Mouse (Mus musculus): ENCODE data around the gene Cyb5d2.
"Not testable (repeated sequence)": the region's sequence is repeated elsewhere in the genome, so short reads cannot be mapped to it uniquely, and the experiment has no call there.

Cyb5d2 gene

GRCm38 (mm10) chr11:72772611-72773010 is 23.3 kb downstream of the Cyb5d2 start:
- in situ Hi-C loops (cut with MboI, MseI) = not testable (repeated sequence)

DNA sequence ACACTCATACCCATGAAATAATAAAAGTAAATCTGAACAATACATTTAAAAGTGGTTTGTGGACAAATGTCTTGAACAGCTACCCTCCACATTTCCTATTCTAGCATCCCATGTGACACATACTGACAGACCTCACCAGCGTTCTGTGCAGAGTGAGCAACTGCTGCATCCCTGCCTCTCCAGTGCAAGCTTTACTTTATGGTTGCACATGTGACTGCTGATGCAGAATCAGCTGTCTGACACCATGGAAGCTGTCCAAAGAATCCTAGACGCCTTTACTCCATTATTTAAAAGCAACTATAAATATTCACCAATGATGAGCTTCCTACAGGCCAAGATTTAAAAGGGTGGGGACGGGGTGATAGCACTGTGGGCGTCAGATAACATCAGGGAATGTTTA is 24.5 kb downstream of the Cyb5d2 start:
- in situ Hi-C loops (cut with MboI, MseI) = no loop called here

GRCm38 (mm10) chr11:72770816-72771215 is 25.1 kb downstream of the Cyb5d2 start:
- in situ Hi-C loops (cut with MboI, MseI) = no loop called here

DNA sequence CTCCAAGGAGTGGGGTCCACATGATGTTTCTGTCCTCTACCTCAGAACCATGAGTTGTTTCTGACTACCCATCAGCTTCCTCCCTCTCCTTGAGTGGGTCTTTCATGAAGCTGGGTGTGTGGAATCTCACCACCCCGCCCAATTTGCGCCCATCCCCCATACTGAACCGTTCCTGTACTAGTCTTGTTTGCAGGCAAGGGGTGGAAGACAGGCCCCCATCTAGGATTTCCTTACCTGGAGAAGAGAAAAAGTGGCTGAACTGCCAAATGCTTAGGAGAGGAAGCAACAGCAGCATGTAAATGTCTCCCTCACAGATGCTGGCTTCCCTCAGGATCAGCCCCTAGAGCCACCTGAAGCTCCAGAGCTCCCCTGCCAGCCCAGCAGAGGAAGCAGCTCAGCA is 25.6 kb downstream of the Cyb5d2 start:
- in situ Hi-C loops (cut with MboI, MseI) = no loop called here

GRCm38 (mm10) chr11:72769061-72769460 is 26.9 kb downstream of the Cyb5d2 start:
- in situ Hi-C loops (cut with MboI, MseI) = loop anchor here (10.0 kb wide), 1 partner anchor 1394 kb away; no protein-coding TSS in a partner anchor

- in situ Hi-C loops (cut with MboI, MseI) = loop anchor here (10.0 kb wide), 1 partner anchor 1393 kb away; no protein-coding TSS in a partner anchor
Measured at GRCm38 (mm10) chr11:72767716-72768115, 28.2 kb downstream of the Cyb5d2 start.

- in situ Hi-C loops (cut with MboI, MseI) = loop anchor here (10.0 kb wide), 1 partner anchor 1389 kb away; no protein-coding TSS in a partner anchor
Measured at GRCm38 (mm10) chr11:72764270-72764669, 31.7 kb downstream of the Cyb5d2 start.

- in situ Hi-C loops (cut with MboI, MseI) = loop anchor here (10.0 kb wide), 1 partner anchor 1386 kb away; no protein-coding TSS in a partner anchor
Measured at GRCm38 (mm10) chr11:72760781-72761180, 35.2 kb downstream of the Cyb5d2 start.

GRCm38 (mm10) chr11:72759581-72759980 is 36.4 kb downstream of the Cyb5d2 start:
- in situ Hi-C loops (cut with MboI, MseI) = no loop called here

DNA sequence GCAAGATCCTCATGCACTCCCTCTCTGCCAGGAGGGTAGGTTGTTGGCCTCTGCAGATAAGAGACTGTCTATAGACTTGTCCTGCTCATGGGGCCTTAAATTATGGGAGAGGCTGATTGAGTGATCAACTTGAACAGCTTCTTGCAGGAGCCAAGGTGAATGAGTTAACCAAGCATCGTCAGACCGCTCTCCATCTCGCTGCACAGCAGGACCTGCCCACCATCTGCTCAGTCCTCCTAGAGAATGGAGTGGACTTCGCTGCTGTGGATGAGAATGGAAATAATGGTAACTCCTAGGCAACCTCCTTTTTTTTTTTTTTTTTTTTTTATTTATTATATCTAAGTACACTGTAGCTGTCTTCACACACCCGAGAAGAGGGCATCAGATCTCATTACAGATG is 37.6 kb downstream of the Cyb5d2 start:
- in situ Hi-C loops (cut with MboI, MseI) = no loop called here

- in situ Hi-C loops (cut with MboI, MseI) = no loop called here
Measured at GRCm38 (mm10) chr11:72751956-72752355, 44.0 kb downstream of the Cyb5d2 start.

GRCm38 (mm10) chr11:72739048-72739447 is 56.9 kb downstream of the Cyb5d2 start:
- in situ Hi-C loops (cut with MboI, MseI) = no loop called here

DNA sequence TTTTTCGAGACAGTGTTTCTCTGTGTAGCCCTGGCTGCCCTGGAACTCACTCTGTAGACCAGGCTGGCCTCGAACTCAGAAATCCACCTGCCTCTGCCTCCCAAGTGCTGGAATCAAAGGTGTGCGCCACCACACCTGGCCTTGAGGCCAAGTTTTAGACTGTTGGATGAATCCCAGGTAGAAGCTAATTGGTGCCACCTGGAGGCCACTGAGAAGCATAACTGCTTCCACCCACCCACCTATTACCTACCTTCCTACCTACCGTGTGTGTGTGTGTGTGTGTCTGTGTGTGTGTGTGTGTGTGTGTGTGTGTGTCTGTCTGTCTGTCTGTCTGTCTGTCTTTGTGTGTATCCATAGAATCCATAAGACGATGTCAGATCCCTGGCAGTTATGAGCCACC is 58.4 kb downstream of the Cyb5d2 start:
- in situ Hi-C loops (cut with MboI, MseI) = not testable (repeated sequence)

DNA sequence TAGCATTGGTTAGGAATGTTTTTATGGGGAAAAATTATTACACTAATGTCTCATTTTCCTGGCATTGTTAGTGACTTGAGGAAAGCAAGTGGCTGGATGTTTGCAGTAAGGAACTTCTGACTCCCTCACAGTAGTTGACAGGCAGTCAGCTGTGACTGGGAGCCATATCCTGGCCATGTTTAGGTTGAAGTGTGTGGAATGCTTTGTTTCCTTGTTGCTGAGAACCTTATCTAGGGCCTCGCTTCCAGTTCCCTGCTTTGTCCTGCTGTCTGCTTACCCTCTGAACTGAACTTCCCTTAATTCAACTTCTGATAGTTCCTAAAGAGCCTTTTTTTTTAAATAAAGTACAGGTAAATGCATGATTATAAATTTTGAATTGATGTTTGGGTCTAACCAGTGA is 59.6 kb downstream of the Cyb5d2 start:
- in situ Hi-C loops (cut with MboI, MseI) = no loop called here

- in situ Hi-C loops (cut with MboI, MseI) = no loop called here
Measured at GRCm38 (mm10) chr11:72735519-72735860, 60.5 kb downstream of the Cyb5d2 start.

- in situ Hi-C loops (cut with MboI, MseI) = no loop called here
Measured at GRCm38 (mm10) chr11:72734840-72735518, 61.0 kb downstream of the Cyb5d2 start.

DNA sequence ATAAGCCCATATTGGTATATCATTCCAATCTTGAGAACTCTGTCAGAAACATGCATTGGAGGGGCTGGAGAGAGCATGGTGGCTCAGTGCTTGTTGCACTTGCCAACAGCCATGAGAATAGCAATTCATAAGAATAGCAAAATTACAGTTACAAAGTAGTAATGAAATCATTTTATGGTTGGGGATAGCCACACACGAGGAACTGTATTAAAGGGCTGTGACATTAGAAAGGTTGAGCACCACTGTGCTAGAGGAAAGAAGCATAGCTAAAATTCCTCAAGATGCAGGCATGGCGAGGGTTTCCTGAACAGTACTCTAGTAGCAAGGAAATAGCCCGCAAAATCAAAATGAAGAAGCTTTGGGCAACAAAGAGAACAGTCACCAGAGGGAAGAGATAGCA is 62.2 kb downstream of the Cyb5d2 start:
- in situ Hi-C loops (cut with MboI, MseI) = no loop called here

All from regulatory T cell (primary cell).